Mouse (Mus musculus): ENCODE measurements around the gene Zfr2.

DNA sequence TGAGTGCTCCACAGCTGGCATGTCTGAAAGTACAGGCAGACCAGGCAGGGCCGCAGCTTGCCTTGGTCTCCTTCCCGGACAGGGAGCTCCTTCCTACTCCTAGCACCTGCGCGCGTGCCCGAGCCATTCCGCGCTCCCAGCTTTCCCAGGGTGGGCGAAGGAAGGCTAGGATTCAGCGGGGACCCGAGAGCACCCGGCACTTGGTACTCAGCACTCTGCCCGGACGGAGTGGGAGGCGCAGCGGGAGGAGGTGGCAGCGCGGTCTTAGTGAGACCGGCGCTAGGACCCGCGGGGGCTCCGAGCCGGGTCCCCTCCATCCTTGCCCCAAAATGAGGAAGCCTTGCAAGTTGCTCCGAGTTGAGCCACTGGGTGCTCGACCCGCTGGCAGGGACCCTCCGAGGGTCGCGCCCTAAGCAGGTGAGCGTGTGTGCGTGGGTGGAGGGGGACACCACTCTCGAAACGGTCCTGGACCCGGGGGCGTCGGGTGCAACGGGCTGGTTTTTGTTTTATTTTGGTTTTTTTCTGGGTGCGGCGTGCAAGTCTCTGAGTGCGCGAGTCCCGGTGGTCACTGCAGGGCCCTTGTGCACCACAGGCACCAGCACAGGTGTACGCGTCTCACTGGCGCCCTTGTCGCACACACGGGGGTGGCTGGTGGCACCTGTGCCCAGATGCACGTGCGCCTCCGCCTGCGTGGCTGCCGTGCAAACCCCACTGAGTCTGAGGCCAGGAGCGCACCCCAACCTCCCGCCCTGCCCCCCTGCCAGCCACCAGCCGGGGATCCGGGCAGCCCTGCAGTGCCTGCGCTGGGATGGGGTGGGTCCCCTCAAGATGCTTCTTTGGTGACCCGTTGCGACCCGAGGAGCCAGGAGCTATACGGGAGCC lies 24.4 kb downstream of the Zfr2 start:
- TF ChIP-seq CTCF (IDR thresholded peaks at IDR 0.05; ENCODE audit: low read depth) (no peak), EP300 (optimal IDR thresholded peaks at IDR 0.05) (no peak)

All from stomach, postnatal 0 days (tissue).